Mouse (Mus musculus) heart, adult 2 months (tissue): ENCODE results near the gene Zfp14.

Experiments used
- CTCF ChIP-seq: fragments of 200-600 bp; IDR thresholded peaks from 2 replicates; pipeline ENCODE4 v1.8.1; 2022; ENCODE audit warnings: antibody characterized with exemption, mild to moderate bottlenecking, moderate library complexity
- POLR2A ChIP-seq: fragments of 200-500 bp; IDR thresholded peaks from 2 replicates; pipeline ENCODE4 v1.6.1; 2011; ENCODE audit warnings: mild to moderate bottlenecking, low read depth, low read length, control low read depth; ENCODE audit not compliant: insufficient read depth

- TF ChIP-seq CTCF (no peak), POLR2A (no peak)
Measured at GRCm38 (mm10) chr7:30030677-30031076, 20.5 kb downstream of the Zfp14 start.
